Mouse (Mus musculus) A20 (cell line): Measurements from ENCODE around the gene Rpp25l.
"Not testable (repeated sequence)": the region's sequence is repeated elsewhere in the genome, so short reads cannot be mapped to it uniquely, and the experiment has no call there.

Experiments used
- DNase-seq: peaks from one replicate; pipeline ENCODE4 v3.0.0-alpha.2; 2011; ENCODE audit warnings: low read depth, low spot score

The Rpp25l gene

DNA sequence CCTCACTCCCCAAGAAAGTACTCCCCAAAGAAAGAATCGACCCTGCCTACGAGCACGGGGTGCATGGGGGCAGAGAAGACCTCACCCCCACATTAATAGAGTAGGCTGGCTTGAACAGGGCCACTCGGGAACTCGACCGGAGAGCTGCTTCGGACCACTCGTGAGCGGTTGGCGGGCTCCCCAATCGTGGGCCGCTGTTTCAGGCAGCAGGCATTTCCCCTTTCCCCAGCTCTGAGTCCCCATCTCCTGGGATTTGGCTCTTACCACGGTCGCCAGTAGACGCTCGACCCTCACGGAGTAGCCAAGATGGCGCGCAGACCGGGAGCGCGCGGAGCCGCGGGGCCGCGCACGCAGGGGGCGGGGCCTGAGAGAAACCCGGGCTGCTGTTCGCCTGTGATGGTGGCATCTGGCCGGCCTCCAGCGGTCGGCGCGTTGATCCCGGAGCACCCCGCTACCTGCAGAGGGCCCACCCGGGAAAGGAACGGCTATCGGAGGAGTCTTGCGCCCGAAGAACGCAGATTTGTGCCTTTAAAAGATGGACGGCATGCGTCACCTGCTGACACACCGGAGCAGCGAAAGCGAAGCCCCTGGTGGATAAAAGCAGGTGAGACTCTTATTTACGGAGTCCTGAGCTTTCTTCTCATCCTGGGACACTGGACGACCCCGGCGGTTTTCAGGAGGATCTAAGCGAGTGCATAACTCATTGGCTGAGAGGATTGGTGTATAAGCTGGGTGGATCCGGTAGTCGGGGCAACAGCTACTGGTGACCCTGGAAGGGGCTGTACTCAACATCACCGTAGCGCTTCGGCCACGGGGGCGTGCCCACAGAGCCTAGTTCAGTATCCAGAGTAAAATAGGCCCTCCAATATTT, at the start of gene Rpp25l:
TSS of gene Rpp25l (minus strand) at position 338 of the 871 bp plus-strand sequence.
- peak; percentile 90 for DNase-seq

DNA sequence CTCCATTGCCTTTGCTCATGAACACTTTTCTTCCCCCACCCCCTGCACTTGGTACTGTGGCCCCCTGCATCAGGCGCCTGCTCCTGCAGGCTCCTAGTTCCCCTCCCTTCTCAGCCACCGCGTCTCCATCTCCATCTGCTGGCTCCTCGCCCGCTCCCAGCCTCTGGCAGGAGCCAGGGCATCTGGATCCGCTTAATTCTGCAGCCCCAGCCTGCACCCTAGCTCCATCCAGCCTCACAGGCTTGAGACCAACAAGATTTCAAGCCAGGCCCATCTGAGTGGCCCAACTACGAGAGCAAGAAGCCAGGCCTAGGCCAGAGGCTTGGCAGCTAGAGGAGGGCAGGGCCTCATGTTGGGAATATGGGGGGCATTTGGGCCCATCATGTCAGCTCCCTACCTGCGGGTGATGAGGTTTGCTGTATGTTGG, 49.4 kb upstream of the Rpp25l start:
- not testable (repeated sequence) for DNase-seq

GRCm38 (mm10) chr4:41762099-41762687, 48.9 kb upstream of the Rpp25l start:
- DNase-seq: no peak

DNA sequence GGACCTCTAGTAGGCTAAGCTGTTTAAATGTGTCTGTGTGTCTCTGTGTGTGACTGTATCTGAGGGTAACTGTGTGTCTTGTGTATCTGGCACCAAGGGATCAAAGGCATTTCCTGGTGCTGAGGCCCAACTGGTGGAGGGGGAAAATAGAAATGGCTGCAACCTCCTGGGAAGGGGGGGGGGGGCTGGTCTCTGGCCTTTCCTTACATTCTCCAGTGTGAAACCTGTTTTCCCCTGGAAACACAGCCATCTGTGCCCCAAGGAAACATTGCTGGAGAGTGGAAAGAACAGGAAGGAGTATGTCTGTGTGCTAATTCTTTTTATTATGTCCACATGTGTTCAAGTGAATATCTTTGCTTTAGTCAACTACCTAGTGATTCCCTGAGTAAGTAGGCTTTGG, 48.3 kb upstream of the Rpp25l start:
- DNase-seq: no peak

GRCm38 (mm10) chr4:41760911-41761310, 47.6 kb upstream of the Rpp25l start:
- no peak for DNase-seq

DNA sequence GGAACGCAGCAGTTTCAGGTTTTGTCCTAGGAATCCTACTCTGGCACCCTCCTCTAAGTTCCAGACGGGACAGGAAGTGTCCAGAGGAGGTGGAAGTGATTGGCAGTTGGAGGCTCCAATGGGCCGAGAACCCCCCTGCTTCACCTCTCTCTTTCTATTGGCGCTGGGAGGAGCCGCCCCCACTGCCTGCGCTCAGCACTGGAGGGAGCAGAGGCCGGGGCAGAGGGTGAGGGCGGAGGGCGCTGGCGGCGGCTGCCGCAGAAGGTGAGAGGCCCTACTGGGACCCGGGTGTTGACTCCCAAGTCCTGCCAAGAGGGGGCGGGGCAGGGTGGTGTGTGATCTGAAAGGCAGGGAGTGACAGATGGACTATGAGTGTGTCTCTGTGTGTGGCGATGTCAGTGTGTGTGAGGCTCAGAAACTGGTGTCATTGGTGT, 47.0 kb upstream of the Rpp25l start:
- no peak for DNase-seq

GRCm38 (mm10) chr4:41759656-41760287, 46.4 kb upstream of the Rpp25l start:
- DNase-seq: no peak

DNA sequence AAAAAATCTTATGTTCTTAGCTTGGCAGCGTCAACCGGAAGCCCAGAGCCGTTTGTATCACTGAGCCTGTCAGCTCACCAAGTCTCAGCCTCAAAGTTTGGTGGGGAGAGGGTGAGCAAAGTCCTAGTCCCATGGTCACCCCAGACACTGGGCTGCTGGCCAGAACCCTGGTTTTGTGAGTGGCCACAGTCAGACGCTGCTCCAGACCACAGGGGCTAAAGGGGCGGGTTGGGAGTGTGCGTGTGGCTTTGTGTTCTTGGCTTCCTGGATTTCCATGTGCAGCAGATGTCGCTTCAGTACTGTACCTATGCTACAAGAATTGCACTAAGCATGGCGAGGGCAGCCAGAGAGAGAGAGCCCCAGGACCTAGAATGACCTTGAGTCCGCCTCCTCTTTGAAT, 45.9 kb upstream of the Rpp25l start:
- DNase-seq: no peak

DNA sequence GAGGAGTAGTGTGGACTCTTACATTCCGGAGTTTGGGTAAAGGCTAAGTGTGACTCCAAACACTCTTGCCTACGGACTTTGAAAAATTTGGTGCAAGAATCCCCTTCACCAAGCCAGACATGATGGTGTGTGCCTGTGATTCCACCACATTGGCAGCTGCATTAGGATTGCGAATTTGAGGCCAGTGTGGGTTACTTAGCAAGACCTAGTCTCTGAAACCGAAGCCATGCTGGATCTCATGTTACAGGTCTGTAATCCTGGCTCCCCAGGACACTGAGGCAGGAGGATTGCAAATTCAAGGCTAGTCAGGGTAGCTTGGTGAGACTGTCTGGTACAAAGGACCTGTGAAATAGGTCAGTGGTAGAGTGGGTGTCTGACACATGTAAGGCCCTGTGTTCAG, 45.4 kb upstream of the Rpp25l start:
- no peak for DNase-seq

DNA sequence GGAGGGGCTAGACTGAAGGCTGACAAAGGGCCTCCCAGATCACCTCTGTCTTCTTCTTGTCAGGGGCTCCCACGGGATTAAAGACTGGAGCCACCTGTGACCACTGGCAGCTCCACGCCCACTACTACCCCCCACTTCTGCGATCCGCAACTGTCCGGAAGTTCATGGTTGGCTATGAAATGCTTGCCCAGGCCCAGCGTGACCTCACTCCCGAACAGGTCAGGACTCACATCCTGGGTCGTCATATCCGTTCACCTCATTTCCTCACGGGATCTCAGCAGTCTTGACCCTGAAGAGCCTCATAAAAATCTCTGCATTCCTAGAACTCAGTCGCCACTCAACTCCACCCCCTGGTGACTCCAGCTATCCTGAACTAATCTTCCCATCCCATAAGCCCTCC, 44.7 kb upstream of the Rpp25l start:
- no peak for DNase-seq

GRCm38 (mm10) chr4:41757321-41757720, 44.0 kb upstream of the Rpp25l start:
- no peak for DNase-seq

- no peak for DNase-seq
These were observed 43.1 kb upstream of the Rpp25l start for GRCm38 (mm10) chr4:41756440-41756839.

GRCm38 (mm10) chr4:41755338-41756305, 42.3 kb upstream of the Rpp25l start, which contains the start of gene Sigmar1:
Gene Sigmar1 (minus strand): TSS chr4:41756157.
- peak; percentile 96 for DNase-seq

DNA sequence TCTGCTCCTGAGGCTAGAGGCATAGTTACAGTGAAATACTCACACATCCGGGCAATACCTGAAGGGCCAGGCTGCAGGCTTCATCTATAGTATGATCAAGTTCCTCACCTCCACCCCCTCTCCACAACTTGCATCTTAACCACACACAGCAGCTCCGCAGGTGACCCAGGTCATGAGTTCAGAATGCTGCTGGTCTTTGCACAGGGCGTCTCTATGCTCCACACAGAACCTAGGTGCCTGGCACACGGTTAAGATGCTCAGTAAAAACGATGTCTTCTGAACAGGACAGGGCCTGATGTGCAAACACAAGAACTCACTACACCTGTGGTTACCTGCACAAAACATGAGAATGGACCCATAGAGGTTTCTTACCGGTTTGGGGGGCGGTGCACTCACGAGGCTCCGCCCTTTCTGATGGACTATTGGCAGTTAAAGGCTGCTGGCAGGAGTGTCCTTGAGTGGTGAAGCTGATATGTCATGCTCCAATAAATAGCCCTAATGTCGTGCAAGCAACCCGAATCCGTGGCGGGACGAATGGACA, 41.5 kb upstream of the Rpp25l start, which contains the start of gene Galt:
TSS of gene Galt (plus strand) at position 432 of the 541 bp plus-strand sequence.
- DNase-seq: no peak

- DNase-seq: no peak
These were observed 31.7 kb upstream of the Rpp25l start for GRCm38 (mm10) chr4:41745021-41745420.

GRCm38 (mm10) chr4:41744131-41744530, 30.8 kb upstream of the Rpp25l start:
- no peak for DNase-seq

DNA sequence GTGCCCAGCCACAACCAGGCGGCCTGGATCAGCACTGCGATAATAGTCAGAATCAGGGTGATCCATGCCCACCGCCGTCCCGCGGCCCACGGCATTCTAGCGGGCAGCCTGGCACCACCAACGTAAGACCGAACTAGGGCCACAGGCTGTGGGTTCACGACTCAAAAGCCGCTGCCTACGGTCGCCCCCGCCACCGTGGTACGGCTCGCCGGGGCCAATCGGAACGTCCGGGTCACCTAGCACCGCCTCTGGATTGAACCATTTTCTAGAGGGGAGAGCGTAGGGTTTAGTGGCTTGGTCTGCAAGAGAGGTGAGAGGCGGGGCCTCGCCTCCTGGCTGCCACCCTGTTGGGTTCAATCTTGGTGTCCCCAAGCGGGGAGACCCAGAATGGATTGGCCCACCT, 27.8 kb upstream of the Rpp25l start:
- peak; percentile 98 for DNase-seq

DNA sequence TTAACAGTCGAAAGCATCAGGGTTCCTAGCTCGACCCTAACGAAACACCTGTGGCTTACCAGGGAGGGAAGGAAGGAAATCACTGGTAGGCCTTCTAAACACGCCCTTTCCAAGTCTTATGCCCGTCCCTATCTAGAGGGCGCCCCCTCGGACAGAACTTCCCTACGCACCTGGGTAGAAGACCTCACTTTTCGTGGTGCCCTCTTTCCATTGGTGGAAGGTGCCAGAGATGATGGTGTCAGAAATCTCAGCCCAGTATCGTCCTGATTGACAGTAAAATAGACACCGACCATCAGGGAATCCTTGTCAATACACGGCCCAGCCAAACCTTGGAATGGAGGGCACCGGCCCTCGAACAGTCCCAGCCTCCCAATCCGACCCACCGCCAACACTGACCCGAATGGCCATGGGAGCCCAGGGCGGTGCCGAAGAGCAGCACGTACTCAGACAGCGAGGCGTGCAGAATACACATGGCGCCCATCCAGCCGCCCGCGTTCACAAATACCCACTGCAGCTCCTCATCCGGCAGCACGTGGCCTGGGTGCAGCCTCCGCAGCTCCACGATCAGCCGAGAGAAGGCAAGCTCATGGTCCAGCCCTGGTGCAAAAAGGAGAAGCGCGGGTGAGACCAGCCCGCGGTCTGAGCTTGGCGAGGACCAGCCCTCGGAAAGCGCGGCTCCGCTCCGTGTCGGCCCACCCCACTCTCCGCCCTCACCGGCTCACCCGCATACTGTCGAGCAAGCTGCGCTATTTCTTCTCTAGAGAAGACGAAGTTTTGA, 27.2 kb upstream of the Rpp25l start:
- peak; percentile 84 for DNase-seq

GRCm38 (mm10) chr4:41739260-41739659, 25.9 kb upstream of the Rpp25l start:
- DNase-seq: no peak

DNA sequence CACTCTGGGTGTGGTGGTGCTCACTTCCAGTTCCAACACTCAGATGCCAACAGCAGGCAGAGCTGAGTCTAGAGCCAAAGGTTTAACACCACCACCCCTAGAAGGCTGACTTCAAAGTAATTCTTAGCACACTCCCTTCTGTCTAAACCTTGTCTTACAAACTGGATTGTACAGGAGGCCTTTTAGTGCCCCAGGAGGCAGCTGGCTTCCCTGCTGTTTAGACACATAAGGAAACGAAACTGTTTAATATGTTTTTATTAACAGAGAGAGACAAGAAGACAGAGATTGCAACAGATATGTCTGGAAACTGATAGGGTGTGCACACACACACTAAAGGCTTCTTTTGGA, 24.9 kb upstream of the Rpp25l start:
- DNase-seq: peak; percentile 44
